Mouse (Mus musculus) C2C12 (cell line): Measurements from ENCODE around the gene Gm17606.

Source experiments
- CTCF ChIP-seq: IDR thresholded peaks from one replicate; pipeline ENCODE4 v1.5.1; 2011; ENCODE audit not compliant: control insufficient read depth, insufficient read depth, insufficient read length
- MAX ChIP-seq: IDR thresholded peaks from one replicate; pipeline ENCODE4 v1.6.1; 2011; ENCODE audit warnings: mild to moderate bottlenecking, control low read depth
- USF1 ChIP-seq: IDR thresholded peaks from one replicate; pipeline ENCODE4 v1.6.1; 2011; ENCODE audit warnings: low read depth, mild to moderate bottlenecking, control low read depth, moderate library complexity

- no peak for TF ChIP-seq MAX
- TF ChIP-seq USF1 = no peak
- no peak for TF ChIP-seq CTCF
Measured at GRCm38 (mm10) chr14:54685471-54685870, 44.7 kb downstream of the Gm17606 start.
